Mouse (Mus musculus): Measurements from ENCODE around the gene Srsf6.

Gene Srsf6

GRCm38 (mm10) chr2:162934421-162934820 lies 3.1 kb downstream of the Srsf6 start:
- no peak for DNase-seq

GRCm38 (mm10) chr2:162935700-162936099 lies 4.4 kb downstream of the Srsf6 start:
- DNase-seq: no peak

GRCm38 (mm10) chr2:162939562-162939961 lies 8.2 kb downstream of the Srsf6 start:
- DNase-seq: no peak

DNA sequence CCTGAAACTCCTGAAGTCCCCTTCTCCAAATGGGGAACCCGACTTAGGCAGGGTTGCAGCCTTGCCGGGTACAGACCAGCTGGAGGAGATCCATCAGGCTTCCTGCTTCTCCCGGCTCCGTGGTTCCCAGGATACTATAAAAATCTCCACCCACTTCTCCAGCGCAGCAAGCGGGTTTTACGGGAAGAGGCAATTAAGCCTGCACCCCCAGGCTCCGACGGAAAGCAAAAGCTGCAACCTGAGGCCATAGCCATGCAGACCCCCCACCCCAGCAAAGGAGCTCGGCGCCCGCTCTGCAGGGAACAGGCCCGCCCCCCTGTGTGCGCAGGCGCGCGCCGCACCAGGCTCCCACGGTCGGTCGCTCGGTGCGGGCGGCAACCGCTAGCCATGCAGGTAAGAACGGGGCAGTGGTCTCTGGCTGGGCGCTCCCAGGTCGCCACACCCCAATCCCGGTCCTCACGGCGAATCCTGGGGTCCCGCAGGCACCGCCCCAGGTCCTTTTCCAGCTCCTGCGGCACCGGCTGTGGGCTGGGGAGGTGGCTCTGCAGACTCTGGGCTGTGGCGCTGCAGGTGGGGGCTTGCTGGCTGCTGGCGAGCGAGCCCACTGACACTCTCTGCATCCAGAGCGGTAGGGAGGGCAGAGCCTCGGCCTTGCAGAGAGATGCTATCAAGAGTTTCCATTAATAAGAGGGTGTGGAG lies 12.0 kb downstream of the Srsf6 start, which contains the start of gene L3mbtl1:
L3mbtl1 (plus strand) TSS at position 325 of the 699 bp plus-strand sequence.
- DNase-seq: peak; percentile 52 to 64

DNA sequence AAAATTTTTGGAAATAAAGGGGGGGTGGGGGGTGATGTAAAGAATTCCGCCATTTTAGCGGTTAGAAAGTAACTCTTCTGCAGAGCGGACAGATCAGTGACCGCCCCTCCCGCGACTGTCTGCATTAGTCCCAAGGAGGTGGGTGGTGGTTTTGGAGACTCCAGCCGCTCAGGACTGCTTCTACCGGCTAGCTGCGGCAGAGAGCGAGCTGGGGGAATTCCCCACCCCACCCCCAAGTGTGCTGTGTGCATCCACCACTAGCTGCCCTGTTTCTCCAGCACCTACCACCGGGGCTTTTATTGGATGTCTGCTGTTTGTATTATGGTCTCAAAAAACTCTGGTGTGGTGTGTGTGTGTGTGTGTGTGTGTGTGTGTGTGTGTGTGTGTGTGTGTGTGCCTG lies 12.6 kb downstream of the Srsf6 start:
- no peak for DNase-seq

DNA sequence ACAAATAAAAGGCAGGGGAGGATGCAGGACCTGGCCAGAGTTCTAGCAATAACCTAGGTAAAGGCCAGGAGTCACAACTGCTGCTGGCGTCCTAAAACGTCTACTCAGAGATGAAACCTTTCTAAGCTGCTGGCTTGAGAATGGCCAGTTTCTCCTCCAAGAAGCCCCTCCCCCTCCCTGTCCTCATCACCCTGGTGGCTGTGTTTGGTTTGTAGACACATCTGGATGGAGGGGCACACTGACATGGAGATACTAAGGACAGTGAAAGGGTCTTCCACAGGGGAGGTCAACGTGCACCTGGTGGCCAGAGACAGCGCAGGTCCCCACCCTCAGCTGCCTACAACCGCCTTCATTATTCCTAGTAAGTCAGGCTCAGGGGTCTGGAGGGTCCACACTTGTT lies 15.6 kb downstream of the Srsf6 start:
- no peak for DNase-seq

DNA sequence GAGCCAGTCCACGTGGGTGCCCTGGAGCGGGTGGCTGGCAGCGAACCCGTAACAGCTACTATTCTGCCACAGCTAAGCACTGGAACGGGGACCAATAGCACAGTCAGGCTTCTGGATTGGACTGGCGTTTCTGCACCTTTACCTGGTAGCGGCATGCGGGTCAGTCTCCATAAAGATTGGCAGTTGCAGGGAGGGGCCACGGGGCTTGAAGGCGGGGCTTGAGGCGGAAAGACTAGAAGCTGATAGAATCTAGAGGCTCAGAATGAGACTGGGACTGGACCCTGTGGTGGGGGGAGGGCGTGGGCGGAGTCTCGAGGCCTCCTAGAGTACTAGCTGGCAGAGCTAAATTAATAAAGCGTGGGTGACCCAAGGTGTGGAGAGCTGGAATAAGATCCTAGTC lies 16.4 kb downstream of the Srsf6 start:
- DNase-seq: peak; percentile 66 to 77

DNA sequence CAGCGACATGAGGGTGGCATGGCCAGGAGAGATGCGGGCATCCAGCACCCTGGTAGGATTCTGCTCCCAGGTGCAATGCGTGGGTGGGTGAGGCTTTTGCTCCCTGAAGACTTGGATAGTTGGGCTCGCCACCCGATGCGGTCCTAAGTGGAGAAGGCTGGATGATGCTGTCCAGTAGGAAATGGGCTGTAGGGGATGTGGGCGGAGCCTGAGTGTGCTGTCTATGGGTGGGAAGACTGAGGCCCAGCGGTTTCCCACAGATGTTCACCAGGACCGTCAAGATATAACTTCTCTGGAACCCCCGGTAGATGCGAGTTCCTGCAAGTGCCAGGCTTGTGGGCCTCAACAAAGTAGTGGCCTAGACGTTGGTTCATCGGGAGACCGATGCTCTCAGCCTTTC lies 16.9 kb downstream of the Srsf6 start:
- no peak for DNase-seq

- DNase-seq: no peak
These were observed 19.4 kb downstream of the Srsf6 start for GRCm38 (mm10) chr2:162950776-162951175.

DNA sequence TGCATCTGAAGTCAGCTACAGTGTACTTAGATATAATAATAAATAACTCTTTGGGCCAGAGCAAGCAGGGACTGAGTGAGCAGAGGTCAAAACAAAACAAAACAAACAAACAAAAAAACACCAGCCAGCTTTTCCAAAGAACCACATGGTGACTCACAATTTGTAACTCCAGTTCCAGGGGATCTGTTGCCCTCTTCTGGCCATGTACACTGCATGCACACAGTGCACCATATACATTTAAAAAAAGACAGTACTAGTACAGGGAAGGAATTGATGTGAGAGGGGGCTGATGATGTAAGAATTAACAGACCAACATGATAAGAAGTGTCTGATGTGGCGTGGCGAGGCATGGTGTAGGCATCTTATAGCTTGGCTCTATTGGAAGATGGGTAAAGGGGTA lies 25.5 kb downstream of the Srsf6 start:
- DNase-seq: no peak

DNA sequence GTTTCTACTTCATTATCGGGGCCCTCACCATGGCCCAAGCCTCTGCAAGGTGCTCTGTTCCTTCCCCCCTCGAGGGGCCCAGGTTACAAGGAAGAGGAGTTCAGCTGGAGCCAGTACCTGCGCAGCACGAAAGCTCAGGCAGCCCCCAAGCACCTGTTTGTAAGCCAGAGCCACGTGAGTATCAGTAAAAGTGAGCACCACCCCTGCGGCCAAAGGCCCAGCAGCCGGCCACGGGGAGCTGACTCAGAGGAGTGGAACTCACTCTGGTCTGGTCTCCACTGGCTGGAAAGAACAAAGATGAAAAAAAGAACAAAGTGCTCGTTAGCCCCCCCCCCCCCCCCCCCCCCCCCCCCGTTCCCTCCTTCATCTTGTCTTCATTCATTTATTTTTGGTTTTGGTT lies 30.0 kb downstream of the Srsf6 start:
- DNase-seq: no peak

DNA sequence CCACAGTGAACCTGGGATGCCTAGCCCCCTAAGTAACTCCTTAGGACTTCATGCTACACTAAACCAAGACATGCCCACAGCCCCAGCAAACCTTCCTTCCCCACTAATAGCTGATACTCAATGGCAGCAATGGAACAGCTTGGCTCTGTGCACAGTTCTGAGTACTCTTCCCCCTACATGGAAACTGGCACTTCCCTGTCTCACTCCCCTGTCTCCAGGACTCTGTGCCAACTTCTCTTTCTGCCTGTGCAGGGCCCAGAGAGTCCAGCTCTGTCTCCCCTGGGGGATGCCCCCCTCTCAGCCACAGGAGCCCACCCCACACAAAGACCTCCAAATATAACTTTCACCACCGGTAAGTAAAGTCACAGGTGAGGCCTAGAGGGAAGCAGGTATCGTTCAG lies 35.4 kb downstream of the Srsf6 start:
- DNase-seq: no peak

GRCm38 (mm10) chr2:162968357-162968756 lies 37.0 kb downstream of the Srsf6 start:
- DNase-seq: peak; percentile 67 to 70

DNA sequence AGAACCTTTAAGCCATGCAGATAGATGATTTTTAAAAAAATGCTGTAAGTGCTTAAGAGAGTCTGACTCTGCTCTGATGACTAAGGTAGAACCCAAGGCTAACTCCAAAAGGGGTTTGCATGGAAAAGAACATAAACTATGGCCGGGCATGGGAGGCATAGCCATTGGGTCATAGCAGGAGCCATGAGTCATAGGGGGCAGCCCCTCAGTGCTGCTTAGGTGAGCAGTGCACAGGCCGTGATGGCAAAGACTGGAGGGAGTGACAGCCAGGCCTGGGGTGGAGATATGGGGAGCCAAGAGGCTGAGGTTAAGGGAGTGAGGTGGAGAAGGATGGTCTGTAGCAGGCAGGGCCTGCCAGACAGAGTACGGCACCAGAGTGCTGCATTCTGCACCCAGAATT lies 37.8 kb downstream of the Srsf6 start:
- DNase-seq: no peak

GRCm38 (mm10) chr2:162970896-162971295 lies 39.6 kb downstream of the Srsf6 start:
- no peak for DNase-seq

DNA sequence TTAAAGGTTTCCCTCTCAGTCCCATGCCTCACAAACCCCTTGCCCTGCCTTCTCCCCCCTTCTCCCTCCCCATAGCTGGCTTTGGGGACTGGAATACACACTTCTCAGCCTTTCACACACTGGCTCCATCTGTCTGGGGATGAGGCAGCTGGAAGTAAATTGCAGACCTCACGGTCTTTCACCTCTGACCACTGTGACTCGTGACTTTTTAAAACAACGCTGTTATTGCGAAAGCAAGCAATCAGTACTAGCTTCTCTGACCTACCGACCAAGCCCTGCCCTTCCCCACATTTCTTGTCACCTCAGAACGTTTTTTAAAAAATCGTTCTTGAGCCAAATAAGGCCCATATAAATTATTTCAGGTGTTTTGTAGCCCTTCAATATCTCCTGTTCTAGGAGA lies 41.4 kb downstream of the Srsf6 start:
- no peak for DNase-seq

GRCm38 (mm10) chr2:162973206-162973605 lies 41.9 kb downstream of the Srsf6 start:
- DNase-seq: no peak

DNA sequence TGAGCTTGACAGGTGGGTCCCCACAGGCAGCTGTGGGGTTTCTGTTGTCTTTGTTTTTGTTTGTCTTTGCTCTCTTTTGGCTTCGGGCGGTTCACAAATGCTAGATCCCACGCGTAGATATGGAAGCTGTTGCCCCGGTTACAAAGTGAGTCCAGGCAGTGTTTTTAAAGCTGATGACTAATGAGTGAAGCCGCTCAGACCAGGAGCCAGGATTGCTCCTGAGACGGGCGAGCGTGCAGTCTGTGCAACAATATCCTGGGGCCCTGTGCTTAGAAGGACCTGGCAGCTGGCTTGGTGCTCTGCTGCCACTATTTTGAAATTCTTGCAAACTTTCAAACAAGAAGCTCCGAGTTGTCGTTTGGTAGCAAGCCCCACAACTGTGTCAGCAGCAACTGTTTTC lies 42.3 kb downstream of the Srsf6 start:
- peak; percentile 9 to 27 for DNase-seq

DNA sequence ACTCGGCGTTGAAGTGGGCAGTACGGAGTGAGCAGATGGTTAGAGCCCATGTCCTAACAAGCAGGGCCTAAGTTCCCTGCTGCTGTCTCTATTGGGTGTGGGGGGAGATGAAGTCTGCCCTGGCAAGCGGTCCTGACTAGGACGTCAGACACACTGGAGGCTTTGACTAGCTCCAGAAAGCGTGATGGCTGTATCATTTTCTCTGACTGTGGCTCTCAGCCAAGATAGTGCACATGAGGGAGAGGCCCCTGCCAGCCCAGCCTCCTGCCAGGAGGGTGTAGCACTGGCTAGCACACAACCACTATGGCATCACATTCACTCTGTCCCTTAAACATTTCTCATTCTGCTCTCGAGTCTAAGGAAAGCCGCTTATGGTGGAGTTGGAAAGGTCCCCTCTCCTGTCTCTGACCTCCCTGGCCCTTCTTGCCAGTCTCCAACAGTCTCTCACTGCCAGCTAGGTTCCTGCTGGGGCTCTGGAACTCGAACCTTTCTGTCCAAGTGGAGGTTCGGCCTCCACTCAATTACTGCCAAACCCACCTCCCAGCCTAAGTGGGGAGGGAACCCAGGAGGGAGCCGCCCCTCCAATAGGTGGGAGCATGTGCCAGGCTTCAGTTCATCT lies 43.9 kb downstream of the Srsf6 start:
- no peak for DNase-seq

DNA sequence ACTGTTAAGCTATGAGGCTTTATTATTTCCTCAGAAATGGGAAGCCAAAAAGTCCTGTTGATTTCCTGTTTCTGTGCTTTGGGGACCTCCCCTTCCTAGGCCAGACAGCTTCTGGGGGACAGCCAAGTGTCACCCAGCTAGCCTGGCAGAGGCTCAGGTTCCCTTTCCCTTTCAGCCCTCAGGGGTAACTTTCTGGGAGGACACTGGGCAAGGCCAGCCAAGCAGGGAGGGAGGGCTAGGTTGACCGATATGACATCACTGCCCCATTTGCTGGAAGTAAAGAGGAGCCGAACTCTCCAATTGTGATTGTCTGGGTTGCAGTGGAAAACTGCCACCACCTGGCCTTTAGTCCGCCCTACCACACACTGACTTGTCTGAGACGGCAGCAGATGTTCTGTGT lies 44.7 kb downstream of the Srsf6 start:
- peak; percentile 21 to 35 for DNase-seq

GRCm38 (mm10) chr2:162984381-162984780 lies 53.1 kb downstream of the Srsf6 start:
- no peak for DNase-seq

DNA sequence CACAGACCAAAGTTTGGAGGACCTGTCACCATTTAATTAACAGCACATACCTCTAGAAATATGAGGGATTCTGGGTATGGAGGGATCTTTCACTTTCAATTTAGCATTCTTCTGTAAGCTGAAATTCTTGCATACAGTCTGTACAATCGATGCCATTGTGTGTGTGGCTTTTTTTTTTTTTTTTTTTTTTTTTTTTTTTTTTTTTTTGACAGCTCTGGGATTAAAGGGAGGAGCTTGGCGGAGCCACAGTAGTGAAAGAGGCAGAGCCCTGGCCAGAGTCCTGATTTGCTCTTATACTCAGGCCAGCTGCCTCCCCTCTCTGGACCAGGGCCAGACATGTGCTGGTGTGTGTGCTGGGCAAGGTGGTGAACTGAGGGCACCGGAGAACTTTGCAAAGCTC lies 54.6 kb downstream of the Srsf6 start:
- DNase-seq: peak; percentile 70 to 81
